Mouse (Mus musculus) neural tube, embryonic 11.5 days (tissue): Measurements from ENCODE around the gene Olfr319. TPM values are rescaled to one million over a fixed set of nuclear protein-coding genes. Genes with fewer than 3 reads are reported as not detected.
"Not testable (repeated sequence)": the region's sequence is repeated elsewhere in the genome, so short reads cannot be mapped to it uniquely, and the experiment has no call there.

Experiments
- ATAC-seq: fragments of 200-750 bp; cut with Nextera tagmentation; 2 replicates; pipeline ENCODE4 v1.8.0; 2017; ENCODE audit warnings: moderate number of reproducible peaks, mild to moderate bottlenecking, moderate TSS enrichment, moderate library complexity; ENCODE audit not compliant: insufficient read depth, low FRiP score, low TSS enrichment
- DNase-seq: peaks from one replicate; pipeline ENCODE4 v3.0.0-alpha.2; 2015; ENCODE audit warnings: low spot score
- H3K27ac ChIP-seq: fragments of 300-500 bp; sonication (generic); 2 replicates; pipeline ENCODE4 v1.5.1; 2014; ENCODE audit warnings: low read depth, mild to moderate bottlenecking, low read length
- H3K27me3 ChIP-seq: fragments of 300-500 bp; sonication (generic); 2 replicates; pipeline ENCODE4 v1.6.1; 2014; ENCODE audit warnings: mild to moderate bottlenecking, low read length, mixed read lengths; ENCODE audit not compliant: control insufficient read depth, insufficient read depth
- H3K36me3 ChIP-seq: fragments of 300-500 bp; sonication (generic); 2 replicates; pipeline ENCODE4 v1.6.1; 2014; ENCODE audit warnings: mild to moderate bottlenecking, low read length, moderate library complexity, mixed read lengths; ENCODE audit not compliant: control insufficient read depth, insufficient read depth
- H3K4me1 ChIP-seq: fragments of 300-500 bp; sonication (generic); 2 replicates; pipeline ENCODE4 v1.6.1; 2014; ENCODE audit warnings: low read length, mixed read lengths; ENCODE audit not compliant: control insufficient read depth, insufficient read depth
- H3K4me2 ChIP-seq: fragments of 300-500 bp; sonication (generic); 2 replicates; pipeline ENCODE4 v1.6.1; 2014; ENCODE audit warnings: low read depth, mild to moderate bottlenecking, moderate library complexity
- H3K4me3 ChIP-seq: fragments of 300-500 bp; sonication (generic); 2 replicates; pipeline ENCODE4 v1.5.1; 2014; ENCODE audit warnings: low read depth, low read length
- H3K9ac ChIP-seq: fragments of 300-500 bp; sonication (generic); 2 replicates; pipeline ENCODE4 v1.6.1; 2014; ENCODE audit warnings: mild to moderate bottlenecking, low read length
- H3K9me3 ChIP-seq: fragments of 300-500 bp; sonication (generic); 2 replicates; pipeline ENCODE4 v1.6.1; 2016; ENCODE audit warnings: low read length; ENCODE audit not compliant: control insufficient read depth
- WGBS: fragments of 180-500 bp; shearing (Covaris S2); extraction: QIAGEN DNeasy Blood & Tissue Kit; methylation state at CpG from one replicate; pipeline ENCODE4 v1.1.7; 2014; 5-methylcytosine and 5-hydroxymethylcytosine counted together
- polyA plus RNA-seq: library from polyadenylated mRNA; unstranded; fragments of >200 nt; fragmentation: Nextera tagmentation; extraction: Ambion mirVana; gene quantifications from 2 replicates; pipeline ENCODE4 v1.2.1, GENCODE M21; 2014

The Olfr319 gene
- polyA plus RNA-seq, result not detected in 2 replicates

- H3K9me3 ChIP-seq, result no peaks in the 10 kb centered on the region
- no peak within 1 kb of the TSS for H3K9ac ChIP-seq
- no peak within 1 kb of the TSS for H3K4me2 ChIP-seq
- DNase-seq, result no peak
- H3K4me1 ChIP-seq, result no peaks in the 10 kb centered on the region
- WGBS, result 85% methylated on average over 3 of the region's 3 CpGs
- H3K36me3 ChIP-seq, result no peaks in the 10 kb centered on the region
- H3K27ac ChIP-seq, result no peak within 1 kb of the TSS
- ATAC-seq, result no peak
- H3K27me3 ChIP-seq, result no peaks in the 10 kb centered on the region
- H3K4me3 ChIP-seq, result no peak within 1 kb of the TSS
These were observed at the start of gene Olfr319 for GRCm38 (mm10) chr11:58698862-58699261. TSS of gene Olfr319 (plus strand) at chr11:58699162.

DNA sequence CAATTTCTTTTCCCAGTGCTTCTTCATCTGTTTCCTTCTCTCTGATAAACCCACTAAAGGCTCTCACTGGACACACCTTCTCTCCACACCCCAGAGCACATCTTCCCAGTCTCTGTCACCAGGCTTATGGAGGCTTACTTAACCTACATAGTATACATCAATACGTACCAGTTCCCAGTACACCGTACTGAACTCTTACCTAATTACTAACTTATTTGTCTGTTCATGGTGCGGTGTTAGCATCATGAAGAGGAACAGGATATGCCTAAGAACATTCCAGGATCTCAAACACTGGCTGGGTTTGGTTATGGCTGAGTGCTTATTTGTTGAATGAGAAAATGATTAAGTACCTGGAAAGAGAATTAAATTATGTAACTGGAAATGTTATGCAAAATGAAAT is 43.8 kb upstream of the Olfr319 start:
- WGBS, result 85% methylated on average over 3 of the region's 3 CpGs
- Histone ChIP-seq H3K9ac (no peak overlapping the region), H3K9me3 (no peaks in the 10 kb centered on the region), H3K4me1 (no peaks in the 10 kb centered on the region), H3K4me2 (no peak overlapping the region), H3K27ac (no peak overlapping the region), H3K36me3 (no peaks in the 10 kb centered on the region), H3K27me3 (no peaks in the 10 kb centered on the region), H3K4me3 (no peak overlapping the region)
- no peak for DNase-seq
- no peak for ATAC-seq

DNA sequence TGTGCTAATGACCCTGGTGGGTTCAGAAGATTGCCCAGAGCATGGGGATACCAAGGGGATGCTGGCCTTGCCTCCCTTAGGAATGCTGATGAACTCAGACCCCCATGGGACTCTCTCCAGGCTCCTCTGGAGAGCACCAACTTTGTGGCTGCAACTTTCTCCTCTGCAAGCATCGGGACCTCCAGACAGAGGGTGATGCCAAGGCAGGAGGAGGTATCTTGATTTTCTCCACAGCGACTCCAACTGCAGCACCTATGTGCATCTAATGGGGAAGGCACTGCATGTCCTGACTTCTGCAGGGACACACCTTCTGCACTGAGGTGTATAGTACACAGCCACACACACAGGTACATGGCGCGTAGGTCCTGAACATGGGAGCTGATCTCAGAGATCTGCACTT is 40.4 kb upstream of the Olfr319 start, which contains the start of gene Olfr322:
TSS of gene Olfr322 (plus strand) at position 187 of the 400 bp plus-strand sequence.
- WGBS, result 83% methylated on average over 4 of the region's 4 CpGs

GRCm38 (mm10) chr11:58669252-58669651 is 29.7 kb upstream of the Olfr319 start:
- H3K9me3 ChIP-seq, result no peaks in the 10 kb centered on the region
- no peaks in the 10 kb centered on the region for H3K4me1 ChIP-seq
- no peak overlapping the region for H3K27ac ChIP-seq
- no peaks in the 10 kb centered on the region for H3K27me3 ChIP-seq
- H3K4me3 ChIP-seq, result no peak overlapping the region
- ATAC-seq (no peak), DNase-seq (no peak)
- no peak overlapping the region for H3K4me2 ChIP-seq
- H3K36me3 ChIP-seq, result no peaks in the 10 kb centered on the region
- H3K9ac ChIP-seq, result no peak overlapping the region

More for the DNA sequence above, 40.4 kb upstream of the Olfr319 start, which contains the start of gene Olfr322:
- H3K4me2 ChIP-seq, result no peak within 1 kb of the TSS
- H3K27me3 ChIP-seq, result no peaks in the 10 kb centered on the region
- no peaks in the 10 kb centered on the region for H3K36me3 ChIP-seq
- no peak within 1 kb of the TSS for H3K27ac ChIP-seq
- no peak within 1 kb of the TSS for H3K4me3 ChIP-seq
- ATAC-seq, result no peak
- no peaks in the 10 kb centered on the region for H3K4me1 ChIP-seq
- H3K9me3 ChIP-seq, result no peaks in the 10 kb centered on the region
- no peak within 1 kb of the TSS for H3K9ac ChIP-seq
- DNase-seq, result no peak

GRCm38 (mm10) chr11:58671825-58672224 is 27.1 kb upstream of the Olfr319 start:
- no peak overlapping the region for H3K9ac ChIP-seq
- no peak for DNase-seq
- no peaks in the 10 kb centered on the region for H3K36me3 ChIP-seq
- no peaks in the 10 kb centered on the region for H3K9me3 ChIP-seq
- no peak overlapping the region for H3K4me2 ChIP-seq
- no peak for ATAC-seq
- WGBS, result 53% methylated on average over 4 of the region's 4 CpGs
- no peaks in the 10 kb centered on the region for H3K27me3 ChIP-seq
- no peaks in the 10 kb centered on the region for H3K4me1 ChIP-seq
- H3K27ac ChIP-seq, result no peak overlapping the region
- no peak overlapping the region for H3K4me3 ChIP-seq

DNA sequence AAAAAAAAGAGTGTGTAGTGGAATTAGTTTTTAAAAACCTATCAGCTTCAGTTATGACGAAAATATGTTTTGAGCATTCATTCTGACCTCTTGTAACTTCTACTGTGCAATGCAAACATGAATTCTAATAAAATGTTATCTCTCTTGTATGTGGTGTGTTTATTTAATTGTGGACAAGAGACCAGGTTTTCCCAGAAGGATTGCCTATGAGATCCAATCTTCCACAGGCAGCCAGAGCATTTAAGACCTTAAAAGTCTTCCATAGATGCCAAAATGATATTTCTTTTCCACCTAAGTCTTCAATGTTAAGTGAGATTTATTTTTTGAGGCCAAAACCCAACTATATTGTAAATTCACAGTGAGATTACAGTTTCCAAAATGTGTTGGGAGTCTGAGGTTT is 18.2 kb upstream of the Olfr319 start, which contains the start of gene Olfr320:
TSS of gene Olfr320 (plus strand) at position 301 of the 400 bp plus-strand sequence.
- Histone ChIP-seq H3K4me1 (no peaks in the 10 kb centered on the region), H3K9me3 (no peaks in the 10 kb centered on the region), H3K36me3 (no peaks in the 10 kb centered on the region), H3K27ac (no peak within 1 kb of the TSS), H3K4me3 (no peak within 1 kb of the TSS), H3K9ac (no peak within 1 kb of the TSS), H3K27me3 (no peaks in the 10 kb centered on the region), H3K4me2 (no peak within 1 kb of the TSS)
- no peak for ATAC-seq
- WGBS, result 90% methylated on average over 1 of the region's 1 CpGs
- DNase-seq, result no peak

GRCm38 (mm10) chr11:58709086-58709485 is 10.1 kb downstream of the Olfr319 start:
- Histone ChIP-seq H3K4me2 (no peak overlapping the region), H3K4me3 (no peak overlapping the region), H3K36me3 (no peaks in the 10 kb centered on the region), H3K4me1 (no peaks in the 10 kb centered on the region), H3K9ac (no peak overlapping the region), H3K9me3 (no peaks in the 10 kb centered on the region), H3K27me3 (no peaks in the 10 kb centered on the region), H3K27ac (no peak overlapping the region)
- ATAC-seq (no peak), DNase-seq (no peak)
- WGBS, result 78% methylated on average over 11 of the region's 11 CpGs

GRCm38 (mm10) chr11:58717723-58718122 is 18.8 kb downstream of the Olfr319 start:
- H3K27me3 ChIP-seq, ATAC-seq, H3K9me3 ChIP-seq, H3K9ac ChIP-seq, DNase-seq, H3K4me2 ChIP-seq, H3K27ac ChIP-seq, H3K36me3 ChIP-seq, H3K4me1 ChIP-seq, H3K4me3 ChIP-seq: not testable (repeated sequence)
- WGBS, result 90% methylated on average over 6 of the region's 7 CpGs

DNA sequence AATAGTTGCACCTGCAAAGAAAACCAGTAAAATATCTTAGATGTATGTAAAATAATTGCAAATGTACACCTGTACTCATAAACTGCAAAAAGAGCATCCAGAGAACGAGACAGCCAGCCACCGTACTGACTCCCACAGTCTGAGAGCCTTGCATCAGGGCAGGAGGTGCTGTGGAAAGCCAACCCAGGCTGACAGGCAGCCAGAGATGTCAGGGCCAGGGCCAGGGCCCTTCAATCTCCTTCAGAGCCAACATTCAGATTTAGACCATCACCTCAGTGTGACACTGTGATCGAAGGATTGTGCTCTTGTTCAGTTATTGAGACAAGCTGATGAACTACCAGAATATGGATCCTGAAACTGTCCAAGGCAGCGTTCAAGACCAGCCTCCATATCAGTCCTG is 20.7 kb downstream of the Olfr319 start:
- Histone ChIP-seq H3K27ac (no peak overlapping the region), H3K4me2 (no peak overlapping the region), H3K27me3 (no peaks in the 10 kb centered on the region), H3K9ac (no peak overlapping the region), H3K4me1 (no peaks in the 10 kb centered on the region), H3K9me3 (no peaks in the 10 kb centered on the region), H3K4me3 (no peak overlapping the region), H3K36me3 (no peaks in the 10 kb centered on the region)
- WGBS, result 93% methylated on average over 4 of the region's 4 CpGs
- ATAC-seq, result no peak
- DNase-seq, result no peak
